Mouse (Mus musculus) 3134 (cell line): ENCODE results near the gene Tmem63c.

Source experiments
- DNase-seq: peaks from one replicate; pipeline ENCODE4 v3.0.0-alpha.2; 2011; ENCODE audit warnings: low spot score; ENCODE audit not compliant: insufficient read length; ENCODE audit errors: extremely low read depth

Tmem63c gene

GRCm38 (mm10) chr12:87000151-87000839 is 20.8 kb upstream of the Tmem63c start:
- no peak for DNase-seq

GRCm38 (mm10) chr12:87000840-87001176 is 20.3 kb upstream of the Tmem63c start:
- no peak for DNase-seq

GRCm38 (mm10) chr12:87002209-87002608 is 18.9 kb upstream of the Tmem63c start:
- DNase-seq: no peak

GRCm38 (mm10) chr12:87002815-87003214 is 18.3 kb upstream of the Tmem63c start:
- no peak for DNase-seq

GRCm38 (mm10) chr12:87003606-87004005 is 17.5 kb upstream of the Tmem63c start:
- no peak for DNase-seq

GRCm38 (mm10) chr12:87004596-87004995 is 16.5 kb upstream of the Tmem63c start:
- no peak for DNase-seq

GRCm38 (mm10) chr12:87017041-87017440 is 4.1 kb upstream of the Tmem63c start:
- DNase-seq: no peak

GRCm38 (mm10) chr12:87018756-87019155 is 2.4 kb upstream of the Tmem63c start:
- no peak for DNase-seq

GRCm38 (mm10) chr12:87022006-87022405 is 866 bp downstream of the Tmem63c start:
- no peak for DNase-seq

- no peak for DNase-seq
These were observed 2.3 kb downstream of the Tmem63c start for GRCm38 (mm10) chr12:87023456-87023855.

- no peak for DNase-seq
These were observed 5.2 kb downstream of the Tmem63c start for GRCm38 (mm10) chr12:87026109-87026870.

- DNase-seq: no peak
These were observed 5.7 kb downstream of the Tmem63c start for GRCm38 (mm10) chr12:87026871-87027240.

GRCm38 (mm10) chr12:87027391-87027790 is 6.3 kb downstream of the Tmem63c start:
- no peak for DNase-seq

- DNase-seq: no peak
These were observed 6.9 kb downstream of the Tmem63c start for GRCm38 (mm10) chr12:87028068-87028467.

- DNase-seq: no peak
These were observed 8.3 kb downstream of the Tmem63c start for GRCm38 (mm10) chr12:87029251-87029976.

- no peak for DNase-seq
These were observed 10.1 kb downstream of the Tmem63c start for GRCm38 (mm10) chr12:87031163-87031763.

- no peak for DNase-seq
These were observed 15.5 kb downstream of the Tmem63c start for GRCm38 (mm10) chr12:87036631-87037030.

GRCm38 (mm10) chr12:87040166-87040565 is 19.0 kb downstream of the Tmem63c start:
- no peak for DNase-seq

- DNase-seq: no peak
These were observed 19.7 kb downstream of the Tmem63c start for GRCm38 (mm10) chr12:87040857-87041256.

- DNase-seq: no peak
These were observed 21.3 kb downstream of the Tmem63c start for GRCm38 (mm10) chr12:87042456-87042855.

GRCm38 (mm10) chr12:87043221-87043620 is 22.1 kb downstream of the Tmem63c start:
- DNase-seq: peak; percentile 59
